Mouse (Mus musculus) forebrain, embryonic 16.5 days (tissue): ENCODE measurements around the gene Myo1c. TPM values are rescaled to one million over a fixed set of nuclear protein-coding genes. Genes with fewer than 3 reads are reported as not detected.

ENCODE experiments used
- ATAC-seq: fragments of 200-750 bp; cut with Nextera tagmentation; 2 replicates; pipeline ENCODE4 v1.8.0; 2017; ENCODE audit warnings: mild to moderate bottlenecking, moderate library complexity
- H3K27ac ChIP-seq: fragments of 300-500 bp; sonication (generic); 2 replicates; pipeline ENCODE4 v1.5.1; 2014; ENCODE audit warnings: low read length, control low read depth
- H3K27me3 ChIP-seq: fragments of 300-500 bp; sonication (generic); replicated peaks from 2 replicates; pipeline ENCODE4 v1.6.1; 2014; ENCODE audit warnings: low read length; ENCODE audit not compliant: control insufficient read depth, insufficient read depth
- H3K36me3 ChIP-seq: fragments of 300-500 bp; sonication (generic); 2 replicates; pipeline ENCODE4 v1.6.1; 2014; ENCODE audit not compliant: control insufficient read depth, insufficient read depth
- H3K4me1 ChIP-seq: fragments of 300-500 bp; sonication (generic); replicated peaks from 2 replicates; pipeline ENCODE4 v1.6.1; 2014; ENCODE audit warnings: low read length; ENCODE audit not compliant: control insufficient read depth, insufficient read depth
- H3K4me2 ChIP-seq: fragments of 300-500 bp; sonication (generic); 2 replicates; pipeline ENCODE4 v1.6.1; 2014; ENCODE audit warnings: mild to moderate bottlenecking, low read length, control low read depth
- H3K4me3 ChIP-seq: fragments of 300-500 bp; sonication (generic); replicated peaks from 2 replicates; pipeline ENCODE4 v1.5.1; 2014; ENCODE audit warnings: mild to moderate bottlenecking, low read length, control low read depth
- H3K9ac ChIP-seq: fragments of 300-500 bp; sonication (generic); replicated peaks from 2 replicates; pipeline ENCODE4 v1.6.1; 2014; ENCODE audit warnings: low read depth, low read length, control low read depth
- H3K9me3 ChIP-seq: fragments of 300-500 bp; sonication (generic); 2 replicates; pipeline ENCODE4 v1.6.1; 2016; ENCODE audit warnings: low read length; ENCODE audit not compliant: control insufficient read depth
- WGBS: fragments of 180-500 bp; shearing (Covaris S2); extraction: QIAGEN DNeasy Blood & Tissue Kit; methylation state at CpG from one replicate; pipeline ENCODE4 v1.1.7; 2014; 5-methylcytosine and 5-hydroxymethylcytosine counted together
- polyA plus RNA-seq: library from polyadenylated mRNA; unstranded; fragments of >200 nt; fragmentation: Nextera tagmentation; extraction: Ambion mirVana; gene quantifications from 2 replicates; pipeline ENCODE4 v1.2.1, GENCODE M21; 2015

Myo1c gene
- polyA plus RNA-seq, 1 experiment from 2014 or later = 11.9 TPM

GRCm38 (mm10) chr11:75622588-75623329 is 27.5 kb upstream of the Myo1c start:
- ATAC-seq = no peak
- H3K4me3 ChIP-seq = no peak overlapping the region
- H3K9ac ChIP-seq = no peak overlapping the region
- peaks cover 3% of the 10 kb centered on the region; the same call in 1 of the 2 replicates for H3K4me1 ChIP-seq
- no peaks in the 10 kb centered on the region for H3K9me3 ChIP-seq
- peaks cover 26% of the 10 kb centered on the region for H3K36me3 ChIP-seq
- H3K4me2 ChIP-seq = no peak overlapping the region
- H3K27ac ChIP-seq = no peak overlapping the region
- no peaks in the 10 kb centered on the region for H3K27me3 ChIP-seq
- 100% methylated on average over 2 of the region's 2 CpGs for WGBS

GRCm38 (mm10) chr11:75624102-75624554 is 26.2 kb upstream of the Myo1c start:
- Histone ChIP-seq H3K9ac (no peak overlapping the region), H3K4me1 (peaks cover 3% of the 10 kb centered on the region; the same call in 1 of the 2 replicates), H3K4me3 (no peak overlapping the region), H3K9me3 (no peaks in the 10 kb centered on the region), H3K27me3 (no peaks in the 10 kb centered on the region), H3K27ac (no peak overlapping the region), H3K36me3 (peaks cover 28% of the 10 kb centered on the region), H3K4me2 (no peak overlapping the region)
- no peak for ATAC-seq
- 73% methylated on average over 2 of the region's 2 CpGs for WGBS

- Histone ChIP-seq H3K27ac (no peak overlapping the region), H3K4me2 (no peak overlapping the region), H3K9ac (no peak overlapping the region), H3K27me3 (no peaks in the 10 kb centered on the region), H3K9me3 (no peaks in the 10 kb centered on the region), H3K36me3 (peaks cover 22% of the 10 kb centered on the region), H3K4me3 (no peak overlapping the region), H3K4me1 (peaks cover 8% of the 10 kb centered on the region)
- WGBS = 81% methylated on average over 4 of the region's 4 CpGs
- no peak for ATAC-seq
These were observed 24.5 kb upstream of the Myo1c start for GRCm38 (mm10) chr11:75625820-75626219.

- Histone ChIP-seq H3K36me3 (peaks cover 22% of the 10 kb centered on the region), H3K4me3 (peak overlapping the region; percentile 80), H3K4me1 (peaks cover 20% of the 10 kb centered on the region), H3K27ac (peak overlapping the region; percentile 61), H3K9me3 (no peaks in the 10 kb centered on the region), H3K27me3 (no peaks in the 10 kb centered on the region), H3K4me2 (peak overlapping the region; percentile 89), H3K9ac (peak overlapping the region; percentile 60)
- no peak for ATAC-seq
- WGBS = 16% methylated on average over 5 of the region's 5 CpGs
These were observed 20.2 kb upstream of the Myo1c start for GRCm38 (mm10) chr11:75630098-75630497.

- Histone ChIP-seq H3K4me1 (peaks cover 20% of the 10 kb centered on the region), H3K9ac (peak within 1 kb of the TSS; percentile 60), H3K9me3 (no peaks in the 10 kb centered on the region), H3K4me2 (peak within 1 kb of the TSS; percentile 89), H3K4me3 (peak within 1 kb of the TSS; percentile 80), H3K27me3 (no peaks in the 10 kb centered on the region), H3K27ac (peak within 1 kb of the TSS; percentile 69), H3K36me3 (peaks cover 23% of the 10 kb centered on the region)
- under 1% methylated on average over 53 of the region's 53 CpGs for WGBS
- peak; percentile 100 for ATAC-seq
These were observed 19.6 kb upstream of the Myo1c start, which contains the start of gene Inpp5k for GRCm38 (mm10) chr11:75630645-75631229. Gene Inpp5k (plus strand): TSS chr11:75630988.

- Histone ChIP-seq H3K36me3 (peaks cover 18% of the 10 kb centered on the region), H3K4me1 (peaks cover 17% of the 10 kb centered on the region), H3K4me3 (peak overlapping the region; percentile 80), H3K9ac (peak overlapping the region; percentile 60), H3K27me3 (no peaks in the 10 kb centered on the region), H3K9me3 (no peaks in the 10 kb centered on the region), H3K27ac (no peak overlapping the region), H3K4me2 (peak overlapping the region; percentile 89)
- WGBS = 10% methylated on average over 13 of the region's 13 CpGs
- no peak for ATAC-seq
These were observed 18.6 kb upstream of the Myo1c start for GRCm38 (mm10) chr11:75631561-75632225.

GRCm38 (mm10) chr11:75632921-75633320 is 17.4 kb upstream of the Myo1c start:
- Histone ChIP-seq H3K4me3 (no peak overlapping the region), H3K4me1 (peaks cover 17% of the 10 kb centered on the region), H3K9ac (no peak overlapping the region), H3K36me3 (peaks cover 8% of the 10 kb centered on the region; the same call in 1 of the 2 replicates), H3K9me3 (no peaks in the 10 kb centered on the region), H3K27ac (no peak overlapping the region), H3K4me2 (no peak overlapping the region), H3K27me3 (no peaks in the 10 kb centered on the region)
- no peak for ATAC-seq
- 93% methylated on average over 5 of the region's 5 CpGs for WGBS

GRCm38 (mm10) chr11:75634801-75635200 is 15.5 kb upstream of the Myo1c start:
- Histone ChIP-seq H3K4me1 (peaks cover 16% of the 10 kb centered on the region), H3K36me3 (peaks cover 7% of the 10 kb centered on the region; the same call in 1 of the 2 replicates), H3K27me3 (no peaks in the 10 kb centered on the region), H3K9ac (no peak overlapping the region), H3K4me3 (no peak overlapping the region), H3K9me3 (no peaks in the 10 kb centered on the region), H3K27ac (no peak overlapping the region), H3K4me2 (no peak overlapping the region)
- WGBS = 92% methylated on average over 3 of the region's 3 CpGs
- ATAC-seq = no peak

GRCm38 (mm10) chr11:75635315-75635714 is 15.0 kb upstream of the Myo1c start:
- Histone ChIP-seq H3K4me3 (no peak overlapping the region), H3K9me3 (no peaks in the 10 kb centered on the region), H3K4me2 (no peak overlapping the region), H3K27ac (no peak overlapping the region), H3K9ac (no peak overlapping the region), H3K27me3 (no peaks in the 10 kb centered on the region), H3K4me1 (peaks cover 12% of the 10 kb centered on the region), H3K36me3 (peaks cover 7% of the 10 kb centered on the region; the same call in 1 of the 2 replicates)
- ATAC-seq = no peak
- WGBS = 80% methylated on average over 11 of the region's 11 CpGs
